Mouse (Mus musculus) small intestine, adult 2 months (tissue): ENCODE results near the gene Gm10799. TPM values are rescaled to one million over a fixed set of nuclear protein-coding genes. Genes with fewer than 3 reads are reported as not detected.

Source experiments
- H3K27ac ChIP-seq: fragments of 200-500 bp; 2 replicates; pipeline ENCODE4 v1.5.1; 2012; ENCODE audit warnings: low read depth, low read length, control low read depth, inconsistent platforms; ENCODE audit not compliant: insufficient read depth
- H3K27me3 ChIP-seq: fragments of 200-500 bp; 2 replicates; pipeline ENCODE4 v1.6.1; 2012; ENCODE audit warnings: mild to moderate bottlenecking, moderate library complexity, low read length, inconsistent platforms; ENCODE audit not compliant: control insufficient read depth, insufficient read depth
- H3K36me3 ChIP-seq: fragments of 200-500 bp; 2 replicates; pipeline ENCODE4 v1.6.1; 2012; ENCODE audit warnings: mild to moderate bottlenecking, low read length, control low read depth, inconsistent platforms; ENCODE audit not compliant: control insufficient read depth, insufficient read depth
- H3K4me1 ChIP-seq: fragments of 200-500 bp; 2 replicates; pipeline ENCODE4 v1.6.1; 2012; ENCODE audit warnings: low read length, inconsistent platforms, mixed read lengths; ENCODE audit not compliant: control insufficient read depth, insufficient read depth, insufficient read length
- H3K4me3 ChIP-seq: fragments of 200-500 bp; 2 replicates; pipeline ENCODE4 v1.5.1; 2012; ENCODE audit warnings: low read depth, mild to moderate bottlenecking, control low read depth, inconsistent platforms, low read length, moderate library complexity
- CTCF ChIP-seq: fragments of 200-500 bp; IDR thresholded peaks from 2 replicates; pipeline ENCODE4 v1.5.1; 2012; ENCODE audit warnings: low read depth, mild to moderate bottlenecking, control low read depth, inconsistent platforms, low read length, moderate library complexity, mixed read lengths; ENCODE audit not compliant: insufficient replicate concordance, insufficient read length; ENCODE audit errors: extremely low read depth
- POLR2A ChIP-seq: fragments of 200-500 bp; IDR thresholded peaks from 2 replicates; pipeline ENCODE4 v1.6.1; 2012; ENCODE audit warnings: low read depth, mild to moderate bottlenecking, control low read depth, inconsistent platforms, low read length, moderate library complexity
- WGBS: fragments of 180-500 bp; shearing (Covaris S2); methylation state at CpG from one replicate; pipeline ENCODE4 v1.1.7; 2018; 5-methylcytosine and 5-hydroxymethylcytosine counted together
- polyA plus RNA-seq: library from polyadenylated mRNA; depleted of rRNA; stranded (reverse); fragments of >200 nt; gene quantifications from 2 replicates; pipeline ENCODE4 v1.2.3, GENCODE M21; 2012

Gene Gm10799
- polyA plus RNA-seq, 1 experiment, result not detected

GRCm38 (mm10) chr2:104064152-104064551, 4.2 kb downstream of the Gm10799 start:
- Histone ChIP-seq H3K4me3 (no peak overlapping the region), H3K36me3 (peaks cover 10% of the 10 kb centered on the region), H3K27ac (no peak overlapping the region), H3K4me1 (no peaks in the 10 kb centered on the region), H3K27me3 (no peaks in the 10 kb centered on the region)
- TF ChIP-seq CTCF, result no peak
- 66% methylated on average over 2 of the region's 2 CpGs for WGBS

DNA sequence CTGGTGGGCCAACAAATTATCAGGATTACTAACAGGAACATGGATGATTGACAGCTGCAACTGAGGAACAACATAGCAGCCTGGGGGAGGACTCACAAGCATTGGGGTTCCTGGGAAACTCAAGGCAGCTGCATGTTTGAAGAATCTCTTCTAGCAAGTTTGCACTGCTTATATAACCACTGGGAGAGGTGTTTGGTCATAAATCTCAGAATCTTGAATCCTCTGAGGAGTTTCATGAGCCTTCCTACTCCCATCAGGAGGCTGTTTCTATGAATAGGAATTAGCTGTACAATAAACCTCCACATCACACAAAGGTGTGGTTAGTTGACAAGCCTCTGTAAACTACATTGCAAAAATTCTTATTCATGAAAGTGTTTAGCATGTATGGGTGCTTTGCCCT, 5.7 kb downstream of the Gm10799 start:
- H3K36me3 ChIP-seq, result peaks cover 14% of the 10 kb centered on the region
- TF ChIP-seq CTCF, result no peak
- no peak for TF ChIP-seq POLR2A

GRCm38 (mm10) chr2:104060996-104061395, 7.4 kb downstream of the Gm10799 start:
- Histone ChIP-seq H3K4me3 (no peak overlapping the region), H3K4me1 (no peaks in the 10 kb centered on the region), H3K36me3 (peaks cover 16% of the 10 kb centered on the region), H3K27me3 (no peaks in the 10 kb centered on the region), H3K27ac (no peak overlapping the region)
- TF ChIP-seq CTCF (no peak), POLR2A (no peak)
- 96% methylated on average over 6 of the region's 6 CpGs for WGBS

More for the DNA sequence above, 5.7 kb downstream of the Gm10799 start:
- Histone ChIP-seq H3K4me3 (no peak overlapping the region), H3K27me3 (no peaks in the 10 kb centered on the region), H3K4me1 (no peaks in the 10 kb centered on the region), H3K27ac (no peak overlapping the region)

- no peak overlapping the region for H3K4me3 ChIP-seq
- no peaks in the 10 kb centered on the region for H3K27me3 ChIP-seq
- H3K36me3 ChIP-seq, result peaks cover 20% of the 10 kb centered on the region
- no peaks in the 10 kb centered on the region for H3K4me1 ChIP-seq
- WGBS, result 86% methylated on average over 10 of the region's 10 CpGs
- no peak overlapping the region for H3K27ac ChIP-seq
- TF ChIP-seq CTCF (no peak), POLR2A (no peak)
These were observed 8.6 kb downstream of the Gm10799 start for GRCm38 (mm10) chr2:104059786-104060185.

DNA sequence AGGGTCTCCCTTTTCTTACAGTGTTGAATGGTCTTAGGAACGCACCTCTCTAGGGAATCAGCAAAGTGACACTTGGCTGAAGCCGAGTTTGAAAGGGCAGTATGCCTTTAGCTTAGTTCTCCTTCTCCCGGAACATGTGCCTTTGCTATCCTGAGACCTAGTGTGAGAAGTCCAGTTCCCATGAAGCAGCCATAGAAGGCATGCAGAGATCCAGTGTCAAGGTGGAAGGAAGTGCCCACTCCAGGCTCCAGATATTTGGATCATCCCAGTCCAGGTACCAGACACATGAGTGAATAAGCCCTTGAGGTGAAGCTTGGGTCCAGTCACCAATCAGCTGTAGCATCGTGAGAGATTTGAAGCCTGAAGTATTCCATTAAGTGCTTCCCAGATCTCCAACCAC, 9.4 kb downstream of the Gm10799 start:
- WGBS, result 87% methylated on average over 4 of the region's 4 CpGs
- TF ChIP-seq POLR2A (no peak), CTCF (no peak)

GRCm38 (mm10) chr2:104058381-104058780, 10.0 kb downstream of the Gm10799 start:
- H3K36me3 ChIP-seq, result peaks cover 25% of the 10 kb centered on the region

More for the DNA sequence above, 9.4 kb downstream of the Gm10799 start:
- peaks cover 25% of the 10 kb centered on the region for H3K36me3 ChIP-seq
- H3K4me3 ChIP-seq, result no peak overlapping the region
- no peaks in the 10 kb centered on the region for H3K4me1 ChIP-seq
- H3K27ac ChIP-seq, result no peak overlapping the region
- no peaks in the 10 kb centered on the region for H3K27me3 ChIP-seq

DNA sequence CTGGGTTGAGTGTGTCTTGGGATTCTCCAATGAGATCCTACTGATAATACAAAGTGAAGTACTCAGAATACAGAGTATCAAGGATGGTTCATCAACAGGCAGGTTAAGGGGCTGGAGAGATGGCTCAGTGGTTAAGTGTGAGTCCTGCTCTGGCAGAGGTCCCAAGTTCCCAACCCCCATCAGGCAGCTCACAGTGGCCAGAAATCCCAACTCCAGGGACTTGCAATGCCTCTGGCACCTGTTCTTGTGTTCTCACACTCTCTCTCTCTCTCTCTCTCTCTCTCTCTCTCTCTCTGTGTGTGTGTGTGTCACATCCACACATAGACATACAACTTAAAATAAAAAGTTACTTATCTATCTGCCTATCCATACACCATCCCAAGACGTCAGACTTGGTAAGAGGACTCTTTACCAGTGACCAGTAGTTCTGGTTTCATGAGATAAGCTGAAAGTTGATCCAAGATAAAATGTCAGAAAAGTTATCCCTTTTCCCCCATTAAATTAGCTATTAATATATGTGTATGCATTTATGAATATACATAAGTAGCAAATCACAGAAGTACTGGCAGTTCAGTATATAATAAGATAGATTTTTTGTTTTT, 23.8 kb downstream of the Gm10799 start:
- no peaks in the 10 kb centered on the region for H3K4me1 ChIP-seq
- peaks cover 24% of the 10 kb centered on the region for H3K36me3 ChIP-seq
- no peak overlapping the region for H3K4me3 ChIP-seq
- 76% methylated on average over 1 of the region's 1 CpGs for WGBS
- no peak overlapping the region for H3K27ac ChIP-seq
- TF ChIP-seq CTCF (no peak), POLR2A (no peak)
- H3K27me3 ChIP-seq, result no peaks in the 10 kb centered on the region

More at GRCm38 (mm10) chr2:104058381-104058780, 10.0 kb downstream of the Gm10799 start:
- Histone ChIP-seq H3K27me3 (no peaks in the 10 kb centered on the region), H3K27ac (no peak overlapping the region), H3K4me3 (no peak overlapping the region), H3K4me1 (no peaks in the 10 kb centered on the region)
- no peak for TF ChIP-seq CTCF
- TF ChIP-seq POLR2A, result no peak
- 93% methylated on average over 1 of the region's 1 CpGs for WGBS
